Mouse (Mus musculus) monocyte, adult 2 months (primary cell): ENCODE data around the gene Slc6a1.
"Not testable (repeated sequence)": the region's sequence is repeated elsewhere in the genome, so short reads cannot be mapped to it uniquely, and the experiment has no call there.

Experiments used
- DNase-seq, 2 experiments: peaks; one replicate each; pipeline ENCODE4 v3.0.0; 2022; ENCODE audit warnings: low spot score in 2 of 2, low read depth in 1 of 2

Gene Slc6a1

GRCm38 (mm10) chr6:114289106-114289505 lies 6.7 kb downstream of the Slc6a1 start:
- DNase-seq: no peak

DNA sequence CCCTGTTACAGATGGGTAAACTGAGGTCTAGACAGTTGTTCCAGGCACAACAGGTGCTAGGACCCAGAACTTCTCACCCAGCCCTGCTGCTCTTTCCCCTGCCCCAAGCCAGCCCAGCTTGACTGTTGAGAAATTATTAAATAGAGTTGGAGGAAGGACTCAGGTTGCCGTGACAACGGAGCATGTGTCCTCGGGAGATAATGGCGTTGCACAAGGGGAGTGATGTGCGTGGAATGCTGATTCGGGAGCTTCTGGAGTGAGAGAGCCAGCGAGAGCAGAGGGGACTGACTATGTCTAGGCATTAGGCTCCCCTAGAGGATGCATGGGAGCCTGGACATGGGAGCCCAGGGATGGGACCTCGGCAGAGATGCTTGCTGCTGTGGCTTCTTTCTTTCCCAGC lies 7.7 kb downstream of the Slc6a1 start:
- no peak for DNase-seq

DNA sequence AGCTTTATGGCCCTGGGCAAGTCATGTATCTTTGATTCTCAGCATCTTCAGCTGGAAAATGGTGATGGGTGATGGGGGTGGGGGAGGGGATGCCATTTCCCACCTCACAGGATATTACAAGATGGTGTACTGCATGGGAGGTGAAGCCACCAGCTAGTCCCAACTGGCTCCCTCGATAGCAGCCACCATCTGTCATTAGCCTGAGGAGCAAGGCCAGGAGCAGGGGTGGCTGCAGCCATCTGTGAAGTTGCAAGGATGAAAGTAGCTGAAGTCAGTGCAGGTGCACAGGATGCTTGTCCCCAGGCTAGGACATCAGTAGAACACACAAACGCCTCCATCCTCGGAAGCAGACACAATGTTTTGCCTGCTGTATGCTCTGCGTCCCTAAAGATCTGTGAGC lies 8.5 kb downstream of the Slc6a1 start:
- no peak for DNase-seq

DNA sequence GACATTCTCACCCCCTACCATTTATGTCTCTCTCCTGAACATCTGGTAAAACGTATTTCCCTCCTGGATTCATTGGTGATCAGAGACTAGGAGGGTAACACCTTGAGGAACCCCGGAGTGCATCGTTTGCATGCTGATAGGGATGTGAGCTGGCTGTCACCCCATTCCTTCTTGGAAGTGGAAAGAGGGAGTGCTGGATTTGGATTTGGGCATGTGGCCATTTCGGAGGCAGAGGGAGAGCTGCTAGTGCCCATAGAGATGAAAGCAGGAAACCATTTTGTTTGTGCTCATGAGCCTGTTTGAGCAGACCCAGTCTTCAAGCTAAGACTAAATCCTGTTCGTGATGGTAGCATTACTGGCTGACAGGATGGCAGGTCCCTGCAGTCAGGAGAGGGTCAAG lies 9.0 kb downstream of the Slc6a1 start:
- DNase-seq: no peak

DNA sequence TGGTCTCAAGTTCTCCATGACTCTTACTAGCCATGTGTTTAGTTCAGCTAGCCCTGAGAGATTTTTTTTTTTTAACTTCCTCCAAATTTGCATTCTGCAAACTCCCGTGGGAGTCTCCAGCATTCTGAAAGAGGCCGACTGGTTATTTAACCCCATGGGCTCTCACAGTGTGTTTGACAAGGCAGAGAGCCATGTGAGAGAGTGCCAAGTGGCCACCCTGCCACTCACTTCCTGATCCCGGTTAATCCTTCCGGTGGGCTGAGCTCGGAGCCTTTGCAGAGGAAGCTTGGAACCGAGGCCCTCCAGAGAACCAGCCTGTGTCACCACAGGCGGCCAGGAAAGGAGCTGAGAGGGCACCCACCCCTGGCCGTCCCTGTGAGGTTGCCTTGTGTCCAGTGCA lies 11.1 kb downstream of the Slc6a1 start:
- no peak for DNase-seq

GRCm38 (mm10) chr6:114295086-114295485 lies 12.7 kb downstream of the Slc6a1 start:
- DNase-seq: no peak

GRCm38 (mm10) chr6:114297260-114298002 lies 15.0 kb downstream of the Slc6a1 start:
- DNase-seq: no peak

GRCm38 (mm10) chr6:114299699-114300098 lies 17.3 kb downstream of the Slc6a1 start:
- DNase-seq: no peak

- no peak for DNase-seq
Observed at GRCm38 (mm10) chr6:114300737-114301136, 18.3 kb downstream of the Slc6a1 start.

DNA sequence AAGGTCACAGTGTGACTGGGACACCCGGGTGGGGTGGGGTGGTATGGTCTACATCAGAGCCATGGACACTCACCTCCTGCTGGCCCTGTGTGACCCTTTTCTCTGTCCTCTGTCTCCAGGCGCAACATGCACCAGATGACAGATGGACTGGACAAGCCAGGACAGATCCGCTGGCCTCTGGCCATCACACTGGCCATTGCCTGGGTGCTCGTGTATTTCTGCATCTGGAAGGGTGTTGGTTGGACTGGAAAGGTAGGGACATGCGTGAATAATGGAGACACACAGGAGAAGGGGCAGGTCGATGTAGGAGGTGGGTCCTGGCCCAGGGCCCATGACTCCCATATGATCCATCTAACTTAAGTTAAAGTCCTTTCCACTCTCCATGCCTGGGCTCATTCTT lies 22.2 kb downstream of the Slc6a1 start:
- no peak for DNase-seq

DNA sequence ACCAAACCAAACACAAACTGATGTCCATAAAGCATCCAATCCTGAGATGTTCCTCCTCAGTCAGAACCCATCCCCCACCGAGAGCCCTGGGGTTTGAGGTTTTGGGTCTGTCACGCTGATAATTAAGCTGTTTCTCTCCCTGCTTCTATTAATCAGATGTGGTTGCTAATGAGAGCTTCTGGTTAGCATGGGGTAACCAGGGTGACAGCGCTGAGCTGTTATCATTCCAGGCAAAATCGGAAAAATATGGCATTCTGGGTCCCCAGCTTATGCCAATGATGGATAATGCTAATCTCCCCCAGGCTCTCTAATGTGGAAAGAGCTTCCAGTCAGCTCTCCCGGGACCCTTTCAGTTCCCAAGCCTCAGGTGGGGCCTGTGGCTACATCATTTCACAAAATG lies 38.1 kb downstream of the Slc6a1 start:
- DNase-seq: no peak

DNA sequence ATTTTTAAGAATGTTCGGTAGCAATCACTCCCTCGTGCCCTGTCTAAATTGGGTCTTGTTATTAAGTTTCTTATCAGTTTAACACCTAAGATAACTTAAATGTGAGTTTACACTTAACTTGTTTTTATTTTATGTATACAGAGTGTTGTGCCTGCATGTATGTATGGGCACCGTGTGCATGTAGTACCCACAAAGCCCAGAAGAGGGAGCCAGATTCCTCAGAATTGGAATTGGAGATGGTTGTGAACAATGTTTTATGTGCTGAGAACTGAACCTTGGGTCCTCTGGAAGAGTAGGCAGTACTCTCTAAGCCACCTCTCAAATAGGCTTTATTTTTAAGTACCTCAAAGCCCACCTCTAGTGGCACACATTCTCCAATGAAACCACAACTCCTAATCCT lies 38.7 kb downstream of the Slc6a1 start:
- no peak for DNase-seq

DNA sequence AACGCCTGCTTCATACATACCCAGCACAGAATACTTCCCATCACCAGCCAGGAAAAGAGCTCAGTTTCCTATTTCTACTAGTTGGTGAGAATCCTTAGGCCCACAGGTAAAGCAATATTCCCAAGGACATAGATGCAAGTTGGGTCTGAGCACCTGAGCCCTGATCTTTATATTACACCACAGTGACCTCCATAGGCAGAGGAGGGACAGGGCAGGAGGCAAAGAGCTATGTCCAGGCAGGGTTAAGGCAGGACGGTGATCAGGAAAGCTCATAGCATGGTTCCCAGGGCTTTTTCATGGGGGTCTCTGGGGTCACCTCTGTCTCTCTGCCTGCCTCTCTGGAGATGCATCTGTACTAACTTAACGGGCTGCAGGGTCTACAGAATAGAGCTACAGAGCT lies 40.5 kb downstream of the Slc6a1 start:
- no peak for DNase-seq

DNA sequence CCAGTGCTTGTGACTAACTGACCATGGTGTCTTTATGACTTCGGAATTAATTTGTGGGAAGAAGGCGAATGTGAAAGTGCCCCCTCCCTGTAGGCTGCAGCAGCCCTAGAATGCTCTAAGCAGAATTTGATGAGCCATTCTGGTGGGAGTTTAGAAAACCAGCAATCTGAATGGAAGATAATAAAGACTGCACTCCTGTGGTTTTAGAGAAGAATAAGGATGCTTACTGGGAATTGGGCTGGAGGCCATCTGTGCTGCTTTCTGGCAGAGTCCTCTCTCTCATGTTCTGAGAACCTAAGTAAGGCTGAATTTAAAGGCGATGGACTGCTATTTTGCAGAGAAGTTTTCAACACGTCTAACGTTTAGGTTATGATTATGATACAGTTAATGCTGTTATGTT lies 42.4 kb downstream of the Slc6a1 start:
- DNase-seq: no peak

GRCm38 (mm10) chr6:114329597-114330470 lies 47.4 kb downstream of the Slc6a1 start:
- no peak for DNase-seq

- no peak for DNase-seq
Observed at GRCm38 (mm10) chr6:114331926-114332325, 49.5 kb downstream of the Slc6a1 start.

- no peak for DNase-seq
Observed at GRCm38 (mm10) chr6:114336128-114336943, 53.9 kb downstream of the Slc6a1 start.

- DNase-seq: no peak
Observed at GRCm38 (mm10) chr6:114336944-114337215, 54.4 kb downstream of the Slc6a1 start.

DNA sequence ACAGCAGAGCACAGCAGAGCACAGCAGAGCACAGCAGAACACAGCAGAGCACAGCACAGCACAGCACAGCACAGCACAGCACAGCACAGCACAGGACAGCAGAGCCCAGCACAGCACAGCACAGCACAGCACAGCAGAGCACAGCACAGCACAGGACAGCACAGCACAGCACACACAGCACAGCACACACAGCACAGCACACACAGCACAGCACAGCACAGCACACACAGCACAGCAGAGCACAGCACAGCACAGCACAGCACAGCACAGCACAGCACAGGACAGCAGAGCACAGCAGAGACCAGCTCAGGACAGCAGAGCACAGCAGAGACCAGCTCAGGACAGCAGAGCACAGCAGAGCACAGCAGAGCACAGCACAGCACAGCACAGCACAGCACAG lies 58.9 kb downstream of the Slc6a1 start:
- not testable (repeated sequence) for DNase-seq

- DNase-seq: no peak
Observed at GRCm38 (mm10) chr6:114343740-114344139, 61.3 kb downstream of the Slc6a1 start.

GRCm38 (mm10) chr6:114345156-114345555 lies 62.7 kb downstream of the Slc6a1 start:
- peak in 1 of 2 experiments; percentile 16 for DNase-seq
